Mouse (Mus musculus): ENCODE data around the gene Pex14.

DNA sequence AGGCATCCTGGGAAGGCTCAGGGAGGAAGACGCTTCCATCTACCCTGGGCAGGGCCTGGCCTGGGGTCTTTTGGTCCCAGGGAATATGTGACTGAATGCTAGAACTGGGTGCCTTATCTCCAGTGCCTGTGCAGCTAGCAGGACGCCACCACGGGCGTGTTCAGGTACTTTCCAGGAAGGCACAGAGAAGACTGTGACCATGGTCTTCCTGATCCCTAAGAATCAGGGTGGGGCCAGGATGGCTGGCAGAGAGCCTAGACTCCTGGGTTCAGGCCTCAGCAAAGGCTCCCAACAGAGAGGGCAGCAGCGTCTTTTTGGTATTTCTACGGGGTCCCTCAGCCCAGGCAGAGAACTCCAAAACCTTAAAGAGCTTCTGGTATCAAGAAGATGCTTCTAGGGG lies 149.2 kb downstream of the Pex14 start:
- TF ChIP-seq CTCF (IDR thresholded peaks at IDR 0.05) (peak; percentile 45), EP300 (IDR thresholded peaks at IDR 0.05) (0 out of 2 replicates have a peak, but pooled peaks have one; percentile 11)

Measured in lung, postnatal 0 days (tissue).